Mouse (Mus musculus) erythroblast, adult 5-6 weeks (primary cell): Measurements from ENCODE around the gene Ybey. TPM values are rescaled to one million over a fixed set of nuclear protein-coding genes. Genes with fewer than 3 reads are reported as not detected.

Source experiments
- ATAC-seq: replicated peaks from 2 replicates; pipeline ENCODE4 v1.8.0; 2016; ENCODE audit warnings: moderate number of reproducible peaks, mild to moderate bottlenecking, moderate TSS enrichment, inconsistent platforms; ENCODE audit not compliant: poor library complexity, low FRiP score, severe bottlenecking
- total RNA-seq, 2 experiments: library from RNA; stranded (forward) in 1 of 2; stranded (reverse) in 1 of 2; fragments of 150-400 nt in 1 of 2; fragments of 200-764, 138-1000 nt in 1 of 2; gene quantifications; 2 replicates each; pipeline versions ENCODE4 v1.2.3 to v1.2.4; 2015 to 2017; ENCODE audit warnings: low replicate concordance in 2 of 2

The Ybey gene
- total RNA-seq, 2 experiments from 2014 or later, result 0.19 to 0.60 TPM

- no peak for ATAC-seq
These were observed 22.8 kb downstream of the Ybey start for GRCm38 (mm10) chr10:76445996-76446681.

DNA sequence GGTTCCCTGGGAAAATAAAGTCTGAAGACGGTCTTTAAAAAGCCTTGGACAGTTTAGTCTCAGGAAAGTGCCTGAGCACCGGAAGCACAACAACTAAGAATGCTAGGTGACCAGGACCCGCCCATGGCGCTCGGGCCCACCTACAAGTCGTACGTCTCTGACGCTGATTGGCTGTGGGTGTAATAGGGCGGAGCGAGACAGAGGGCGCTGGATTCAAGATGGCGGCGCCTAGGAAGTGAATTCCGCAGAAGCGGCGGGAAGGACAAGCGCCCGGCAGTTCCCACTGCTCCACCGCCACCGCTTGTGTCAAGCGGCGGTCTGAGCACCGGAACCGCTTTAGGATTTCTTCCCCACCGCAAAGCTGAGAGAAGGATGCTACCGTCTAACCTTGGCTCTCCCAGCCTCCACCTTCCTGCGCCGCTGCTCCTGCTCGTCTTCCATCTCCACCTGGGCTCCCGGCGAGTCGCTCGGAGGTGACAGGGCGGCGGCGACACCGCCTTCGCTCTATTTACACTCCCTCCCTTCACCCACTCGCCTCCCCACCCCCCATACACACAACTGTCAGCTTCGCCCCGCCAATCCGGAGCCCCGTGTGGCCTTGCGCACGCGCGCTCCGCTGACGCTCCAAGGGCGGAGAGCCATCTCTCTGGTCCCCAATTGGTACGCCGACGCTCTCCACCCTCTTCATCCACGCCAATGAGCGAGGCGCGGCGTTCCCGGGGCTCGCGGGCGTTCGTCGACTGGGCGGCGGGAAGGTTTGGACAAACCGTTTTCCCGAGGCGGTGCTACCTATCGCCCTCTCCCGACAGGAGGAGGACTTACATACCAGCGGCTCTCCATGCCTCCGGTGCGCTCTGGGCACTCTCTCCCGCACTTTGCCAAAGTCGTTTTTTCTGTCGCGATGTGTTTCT, 26.5 kb downstream of the Ybey start, which contains the start of gene Pcnt:
Gene Pcnt, minus strand, starts transcription at position 609 of the 911 bp plus-strand sequence.
- peak; percentile 93 for ATAC-seq

DNA sequence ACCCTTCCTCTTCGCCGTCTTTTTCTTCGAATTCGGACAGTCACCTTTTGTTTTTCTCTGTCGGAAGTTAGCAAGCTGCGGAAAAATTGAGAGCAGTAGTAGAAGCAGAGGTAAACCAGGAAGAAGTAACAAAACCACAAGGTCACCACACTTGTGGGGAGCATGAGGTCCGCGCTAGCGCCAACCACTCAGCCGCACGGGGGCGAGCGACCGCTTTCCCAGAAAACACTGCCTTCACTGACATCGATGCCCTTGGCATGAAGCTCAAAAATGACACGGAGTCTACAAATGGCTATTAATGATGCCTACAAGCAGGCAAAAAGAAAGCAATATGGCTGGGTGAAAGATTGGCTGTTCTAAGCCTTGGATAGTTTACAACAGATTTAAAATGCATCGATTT, 28.6 kb downstream of the Ybey start, which contains the start of gene AC141477.1:
Gene AC141477.1, minus strand, starts transcription at position 164 of the 400 bp plus-strand sequence.
- ATAC-seq, result no peak

GRCm38 (mm10) chr10:76439107-76439890, 29.6 kb downstream of the Ybey start:
- no peak for ATAC-seq

GRCm38 (mm10) chr10:76433925-76434324, 35.0 kb downstream of the Ybey start:
- no peak for ATAC-seq

- ATAC-seq, result no peak
These were observed 43.2 kb downstream of the Ybey start for GRCm38 (mm10) chr10:76425674-76426073.

- no peak for ATAC-seq
These were observed 52.1 kb downstream of the Ybey start for GRCm38 (mm10) chr10:76416811-76417210.

Other genes with a start within 250 kb of the Ybey start
- gene Prmt2, start 231.2 kb downstream of the Ybey start, total RNA-seq (2015; ENCODE audit: low replicate concordance), result not detected in 2 replicates
- gene Prmt2, start 231.2 kb downstream of the Ybey start, total RNA-seq (2017; ENCODE audit: low replicate concordance), result not detected in 2 replicates
- not detected in 2 replicates for gene S100b, start 215.3 kb downstream of the Ybey start, total RNA-seq (2015; ENCODE audit: low replicate concordance)
- gene S100b, start 215.3 kb downstream of the Ybey start, total RNA-seq (2017; ENCODE audit: low replicate concordance), result not detected in 2 replicates
- gene Dip2a, start 123.8 kb downstream of the Ybey start, total RNA-seq (2015; ENCODE audit: low replicate concordance), result 0.77 and 0.84 TPM in 2 replicates
- gene Dip2a, start 123.8 kb downstream of the Ybey start, total RNA-seq (2017; ENCODE audit: low replicate concordance), result 0.34 and 4.7 TPM in 2 replicates
- gene AC141477.1, start 28.7 kb downstream of the Ybey start, total RNA-seq (2015; ENCODE audit: low replicate concordance), result not detected in 2 replicates
- gene AC141477.1, start 28.7 kb downstream of the Ybey start, total RNA-seq (2017; ENCODE audit: low replicate concordance), result not detected in 2 replicates
- gene Pcnt, start 26.3 kb downstream of the Ybey start, total RNA-seq (2015; ENCODE audit: low replicate concordance), result 22.4 and 25.0 TPM in 2 replicates
- 31.9 and 34.8 TPM in 2 replicates for gene Pcnt, start 26.3 kb downstream of the Ybey start, total RNA-seq (2017; ENCODE audit: low replicate concordance)
- gene 2610028H24Rik, start 20.0 kb downstream of the Ybey start, total RNA-seq (2015; ENCODE audit: low replicate concordance), result not detected in 2 replicates
- not detected in 2 replicates for gene 2610028H24Rik, start 20.0 kb downstream of the Ybey start, total RNA-seq (2017; ENCODE audit: low replicate concordance)
- gene Mcm3ap, start 187 bp downstream of the Ybey start, total RNA-seq (2015; ENCODE audit: low replicate concordance), result 19.0 and 34.3 TPM in 2 replicates
- 30.6 and 68.6 TPM in 2 replicates for gene Mcm3ap, start 187 bp downstream of the Ybey start, total RNA-seq (2017; ENCODE audit: low replicate concordance)
- 1.0 TPM in 1 of 2 replicates, not detected in the other for gene Lss, start 62.5 kb upstream of the Ybey start, total RNA-seq (2015; ENCODE audit: low replicate concordance)
- gene Lss, start 62.5 kb upstream of the Ybey start, total RNA-seq (2017; ENCODE audit: low replicate concordance), result 1.7 and 2.0 TPM in 2 replicates
- not detected in 2 replicates for gene Spatc1l, start 93.2 kb upstream of the Ybey start, total RNA-seq (2015; ENCODE audit: low replicate concordance)
- not detected in 2 replicates for gene Spatc1l, start 93.2 kb upstream of the Ybey start, total RNA-seq (2017; ENCODE audit: low replicate concordance)
- gene Ftcd, start 106.5 kb upstream of the Ybey start, total RNA-seq (2015; ENCODE audit: low replicate concordance), result not detected in 2 replicates
- not detected in 2 replicates for gene Ftcd, start 106.5 kb upstream of the Ybey start, total RNA-seq (2017; ENCODE audit: low replicate concordance)
- 0.84 TPM in 1 of 2 replicates, not detected in the other for gene Col6a2, start 154.5 kb upstream of the Ybey start, total RNA-seq (2015; ENCODE audit: low replicate concordance)
- gene Col6a2, start 154.5 kb upstream of the Ybey start, total RNA-seq (2017; ENCODE audit: low replicate concordance), result 0.14 TPM in 1 of 2 replicates, not detected in the other